9 mouse cellular contexts compared by ENCODE assay signal in genomic region chr11:72205256-72205655, GRCm38 (mm10). TPM values are rescaled to one million over a fixed set of nuclear protein-coding genes. Genes with fewer than 3 reads are reported as not detected.
ATAC-seq lines count a peak whose summit lies in the region.
"Had no signal": no experiment of that assay in that cellular context is flagged by ENCODE, and none has a peak within 500 bp of the region (broad histone marks: within the 10 kb centered on the region; RNA-seq: fewer than 3 reads in every experiment).

No protein-coding gene starts in this region.

- H3K4me3 ChIP-seq in megakaryocyte, embryonic 14.5 days (replicated peaks), result peak overlapping the region; percentile 96
- peak overlapping the region; percentile 87; the same call in 1 of the 2 replicates for H3K4me3 ChIP-seq in forebrain, embryonic 12.5 days (replicated peaks)
- H3K4me3 ChIP-seq in intestine, embryonic 15.5 days (replicated peaks), result no peak overlapping the region
- peak overlapping the region; percentile 76 for H3K4me3 ChIP-seq in neural tube, embryonic 13.5 days

- H3K27ac ChIP-seq in forebrain, embryonic 12.5 days, result no peak overlapping the region
- H3K27ac ChIP-seq in intestine, embryonic 15.5 days, result no peak overlapping the region
- H3K27ac ChIP-seq in neural tube, embryonic 13.5 days (replicated peaks), result no peak overlapping the region

- H3K27me3 ChIP-seq in megakaryocyte, embryonic 14.5 days (replicated peaks), result no peaks in the 10 kb centered on the region
- no peaks in the 10 kb centered on the region for H3K27me3 ChIP-seq in forebrain, embryonic 12.5 days
- H3K27me3 ChIP-seq in intestine, embryonic 15.5 days (replicated peaks), result no peaks in the 10 kb centered on the region
- no peaks in the 10 kb centered on the region for H3K27me3 ChIP-seq in neural tube, embryonic 13.5 days

- no peaks in the 10 kb centered on the region for H3K9me3 ChIP-seq in megakaryocyte, embryonic 14.5 days
- no peaks in the 10 kb centered on the region for H3K9me3 ChIP-seq in forebrain, embryonic 12.5 days
- H3K9me3 ChIP-seq in intestine, embryonic 15.5 days, result no peaks in the 10 kb centered on the region
- H3K9me3 ChIP-seq in neural tube, embryonic 13.5 days, result no peaks in the 10 kb centered on the region

- peaks cover 35% of the 10 kb centered on the region for H3K36me3 ChIP-seq in megakaryocyte, embryonic 14.5 days (replicated peaks; ENCODE audit: low read length)
- H3K36me3 ChIP-seq in forebrain, embryonic 12.5 days (replicated peaks), result peaks cover 19% of the 10 kb centered on the region
- H3K36me3 ChIP-seq in intestine, embryonic 15.5 days, result 0 out of 2 replicates have a peak, but pooled peaks cover 3% of the 10 kb centered on the region
- H3K36me3 ChIP-seq in neural tube, embryonic 13.5 days, result peaks cover 28% of the 10 kb centered on the region

- no peak for ATAC-seq in megakaryocyte, adult 5-6 weeks (ENCODE audit: poor library complexity, severe bottlenecking)
- no peak for ATAC-seq in forebrain, embryonic 12.5 days (ENCODE audit: low FRiP score)
- no peak for ATAC-seq in intestine, embryonic 15.5 days
- ATAC-seq in neural tube, embryonic 13.5 days (ENCODE audit: low read depth), result no peak
- no peak for ATAC-seq in CD4-positive, CD25-positive, alpha-beta regulatory T cell, adult 4 months
- ATAC-seq in erythroblast, adult 5-6 weeks (replicated peaks; ENCODE audit: low FRiP score, poor library complexity, severe bottlenecking), result no peak

- 90% methylated on average over 6 of the region's 6 CpGs for WGBS in forebrain, embryonic 12.5 days
- WGBS in intestine, embryonic 15.5 days, result 76% methylated on average over 6 of the region's 6 CpGs
- 84% methylated on average over 6 of the region's 6 CpGs for WGBS in neural tube, embryonic 13.5 days

- H3K9ac ChIP-seq in forebrain, embryonic 12.5 days, result peak overlapping the region; percentile 88; the same call in 1 of the 2 replicates
- no peak overlapping the region for H3K9ac ChIP-seq in intestine, embryonic 15.5 days
- peak overlapping the region; percentile 94 for H3K9ac ChIP-seq in neural tube, embryonic 13.5 days

- H3K4me2 ChIP-seq in forebrain, embryonic 12.5 days, result no peak overlapping the region
- H3K4me2 ChIP-seq in intestine, embryonic 15.5 days (replicated peaks), result peak overlapping the region; percentile 92
- H3K4me2 ChIP-seq in neural tube, embryonic 13.5 days, result peak overlapping the region; percentile 88

- H3K4me1 ChIP-seq in megakaryocyte, embryonic 14.5 days, result peaks cover 40% of the 10 kb centered on the region
- H3K4me1 ChIP-seq in forebrain, embryonic 12.5 days, result peaks cover 42% of the 10 kb centered on the region
- peaks cover 18% of the 10 kb centered on the region for H3K4me1 ChIP-seq in intestine, embryonic 15.5 days (replicated peaks)
- peaks cover 32% of the 10 kb centered on the region for H3K4me1 ChIP-seq in neural tube, embryonic 13.5 days (replicated peaks)

RNA-seq across cellular contexts. Expression of gene Gm43951, which starts 1.4 kb away (rescaled TPM):
- polyA plus RNA-seq in megakaryocyte, embryonic 14.5 days (2012; ENCODE audit: insufficient read depth, low replicate concordance), result not detected in 2 replicates
- not detected in 2 replicates for total RNA-seq in megakaryocyte, adult 5-6 weeks (2015)
- total RNA-seq in megakaryocyte, adult 5-6 weeks (2017), result 0.11 and 0.24 TPM in 2 replicates
- polyA plus RNA-seq in forebrain, embryonic 12.5 days (2016; fragmentation: Nextera tagmentation; extraction: Ambion mirVana), result 0.73 and 0.83 TPM in 2 replicates
- polyA plus RNA-seq in intestine, embryonic 15.5 days (2015; fragmentation: Nextera tagmentation; extraction: Ambion mirVana), result 0.20 and 0.21 TPM in 2 replicates
- 0.75 and 0.79 TPM in 2 replicates for polyA plus RNA-seq in neural tube, embryonic 13.5 days (2015; fragmentation: Nextera tagmentation; extraction: Ambion mirVana)
- not detected for polyA plus RNA-seq in CD4-positive, CD25-positive, alpha-beta regulatory T cell, adult 4 months (2017; shearing (Covaris generic))
- not detected in 2 replicates for total RNA-seq in erythroblast, adult 5-6 weeks (2015; ENCODE audit: low replicate concordance)
- not detected in 2 replicates for total RNA-seq in erythroblast, adult 5-6 weeks (2017; ENCODE audit: low replicate concordance)
- total RNA-seq: monocyte, adult 5-6 weeks had no signal
- polyA plus RNA-seq: stomach, embryonic 14.5 days had no signal

RNA-seq across cellular contexts. Expression of gene 4933427D14Rik, which starts 2.0 kb away (rescaled TPM):
- polyA plus RNA-seq in megakaryocyte, embryonic 14.5 days (2012; ENCODE audit: insufficient read depth, low replicate concordance), result 0.47 and 1.2 TPM in 2 replicates
- 3.6 and 8.8 TPM in 2 replicates for total RNA-seq in megakaryocyte, adult 5-6 weeks (2015)
- total RNA-seq in megakaryocyte, adult 5-6 weeks (2017), result 5.6 and 9.4 TPM in 2 replicates
- polyA plus RNA-seq in forebrain, embryonic 12.5 days (2016; fragmentation: Nextera tagmentation; extraction: Ambion mirVana), result 20.8 and 25.7 TPM in 2 replicates
- 12.7 and 15.2 TPM in 2 replicates for polyA plus RNA-seq in intestine, embryonic 15.5 days (2015; fragmentation: Nextera tagmentation; extraction: Ambion mirVana)
- polyA plus RNA-seq in neural tube, embryonic 13.5 days (2015; fragmentation: Nextera tagmentation; extraction: Ambion mirVana), result 17.8 and 19.9 TPM in 2 replicates
- 10 to 100 TPM; 19.2 to 24.4 TPM for polyA plus RNA-seq in CD4-positive, CD25-positive, alpha-beta regulatory T cell, adult 4 months (2017; shearing (Covaris generic))
- 0.84 and 4.2 TPM in 2 replicates for total RNA-seq in erythroblast, adult 5-6 weeks (2015; ENCODE audit: low replicate concordance)
- total RNA-seq in erythroblast, adult 5-6 weeks (2017; ENCODE audit: low replicate concordance), result 5.9 and 8.9 TPM in 2 replicates

RNA-seq across cellular contexts. Expression of gene Txndc17, which starts 2.1 kb away (rescaled TPM):
- 8.2 and 31.1 TPM in 2 replicates for polyA plus RNA-seq in megakaryocyte, embryonic 14.5 days (2012; ENCODE audit: insufficient read depth, low replicate concordance)
- total RNA-seq in megakaryocyte, adult 5-6 weeks (2015), result 137 and 150 TPM in 2 replicates
- total RNA-seq in megakaryocyte, adult 5-6 weeks (2017), result 50.6 and 51.3 TPM in 2 replicates
- polyA plus RNA-seq in forebrain, embryonic 12.5 days (2016; fragmentation: Nextera tagmentation; extraction: Ambion mirVana), result 139 and 143 TPM in 2 replicates
- polyA plus RNA-seq in intestine, embryonic 15.5 days (2015; fragmentation: Nextera tagmentation; extraction: Ambion mirVana), result 340 and 361 TPM in 2 replicates
- polyA plus RNA-seq in neural tube, embryonic 13.5 days (2015; fragmentation: Nextera tagmentation; extraction: Ambion mirVana), result 169 and 198 TPM in 2 replicates
- polyA plus RNA-seq in CD4-positive, CD25-positive, alpha-beta regulatory T cell, adult 4 months (2017; shearing (Covaris generic)), result 10 to 100 TPM; 86.0 to 99.9 TPM
- total RNA-seq in erythroblast, adult 5-6 weeks (2015; ENCODE audit: low replicate concordance), result 32.5 and 42.6 TPM in 2 replicates
- 13.6 and 17.0 TPM in 2 replicates for total RNA-seq in erythroblast, adult 5-6 weeks (2017; ENCODE audit: low replicate concordance)

RNA-seq across cellular contexts. Expression of gene Med31, which starts 10.1 kb away (rescaled TPM):
- 1.5 TPM in 1 of 2 replicates, not detected in the other for polyA plus RNA-seq in megakaryocyte, embryonic 14.5 days (2012; ENCODE audit: insufficient read depth, low replicate concordance)
- total RNA-seq in megakaryocyte, adult 5-6 weeks (2015), result 15.6 and 26.1 TPM in 2 replicates
- total RNA-seq in megakaryocyte, adult 5-6 weeks (2017), result 19.3 and 20.1 TPM in 2 replicates
- 54.8 and 55.8 TPM in 2 replicates for polyA plus RNA-seq in forebrain, embryonic 12.5 days (2016; fragmentation: Nextera tagmentation; extraction: Ambion mirVana)
- 33.0 and 34.3 TPM in 2 replicates for polyA plus RNA-seq in intestine, embryonic 15.5 days (2015; fragmentation: Nextera tagmentation; extraction: Ambion mirVana)
- 66.5 and 66.9 TPM in 2 replicates for polyA plus RNA-seq in neural tube, embryonic 13.5 days (2015; fragmentation: Nextera tagmentation; extraction: Ambion mirVana)
- polyA plus RNA-seq in CD4-positive, CD25-positive, alpha-beta regulatory T cell, adult 4 months (2017; shearing (Covaris generic)), result 10 to 100 TPM; 17.9 to 19.9 TPM
- total RNA-seq in erythroblast, adult 5-6 weeks (2015; ENCODE audit: low replicate concordance), result 0.77 and 7.7 TPM in 2 replicates
- 4.1 and 6.6 TPM in 2 replicates for total RNA-seq in erythroblast, adult 5-6 weeks (2017; ENCODE audit: low replicate concordance)
